Mouse (Mus musculus) liver, embryonic 11.5 days (tissue): Measurements from ENCODE around the gene Nxpe4. TPM values are rescaled to one million over a fixed set of nuclear protein-coding genes. Genes with fewer than 3 reads are reported as not detected.
A peak's percentile ranks its signal among the peaks of the same experiment; 100 is the strongest.

Experiments
- ATAC-seq: fragments of 200-750 bp; cut with Nextera tagmentation; replicated peaks from 2 replicates; pipeline ENCODE4 v1.8.0; 2017; ENCODE audit warnings: moderate number of reproducible peaks, mild to moderate bottlenecking, moderate TSS enrichment, moderate library complexity; ENCODE audit not compliant: low FRiP score
- DNase-seq: peaks from one replicate; pipeline ENCODE4 v3.0.0-alpha.2; 2017; ENCODE audit warnings: low spot score
- H3K27ac ChIP-seq: fragments of 300-500 bp; sonication (generic); 2 replicates; pipeline ENCODE4 v1.5.1; 2014; ENCODE audit warnings: mild to moderate bottlenecking, low read depth, low read length, control low read depth
- H3K27me3 ChIP-seq: fragments of 300-500 bp; sonication (generic); replicated peaks from 2 replicates; pipeline ENCODE4 v1.6.1; 2014; ENCODE audit warnings: low read length, mixed read lengths; ENCODE audit not compliant: control insufficient read depth, insufficient read depth
- H3K36me3 ChIP-seq: fragments of 300-500 bp; sonication (generic); 2 replicates; pipeline ENCODE4 v1.6.1; 2014; ENCODE audit warnings: mild to moderate bottlenecking, low read length, moderate library complexity, mixed read lengths; ENCODE audit not compliant: control insufficient read depth, insufficient read depth
- H3K4me1 ChIP-seq: fragments of 300-500 bp; sonication (generic); replicated peaks from 2 replicates; pipeline ENCODE4 v1.6.1; 2014; ENCODE audit warnings: low read length, mixed read lengths; ENCODE audit not compliant: control insufficient read depth, insufficient read depth
- H3K4me2 ChIP-seq: fragments of 300-500 bp; sonication (generic); 2 replicates; pipeline ENCODE4 v1.6.1; 2014; ENCODE audit warnings: mild to moderate bottlenecking, control low read depth, moderate library complexity
- H3K4me3 ChIP-seq: fragments of 300-500 bp; sonication (generic); 2 replicates; pipeline ENCODE4 v1.5.1; 2014; ENCODE audit warnings: low read depth, low read length, control low read depth
- H3K9ac ChIP-seq: fragments of 300-500 bp; sonication (generic); 2 replicates; pipeline ENCODE4 v1.6.1; 2014; ENCODE audit warnings: low read depth, low read length, control low read depth
- H3K9me3 ChIP-seq: fragments of 300-500 bp; sonication (generic); 2 replicates; pipeline ENCODE4 v1.6.1; 2016; ENCODE audit warnings: low read length, inconsistent platforms, mixed read lengths; ENCODE audit not compliant: control insufficient read depth
- WGBS: fragments of 180-500 bp; shearing (Covaris S2); extraction: QIAGEN DNeasy Blood & Tissue Kit; methylation state at CpG from one replicate; pipeline ENCODE4 v1.1.7; 2014; 5-methylcytosine and 5-hydroxymethylcytosine counted together
- polyA plus RNA-seq: library from polyadenylated mRNA; unstranded; fragments of >200 nt; fragmentation: Nextera tagmentation; extraction: Ambion mirVana; gene quantifications from 2 replicates; pipeline ENCODE4 v1.2.1, GENCODE M21; 2014

Gene Nxpe4
- polyA plus RNA-seq, 1 experiment from 2014 or later = 10.0 TPM

- no peak overlapping the region for H3K4me2 ChIP-seq
- no peak overlapping the region for H3K4me3 ChIP-seq
- H3K9me3 ChIP-seq = no peaks in the 10 kb centered on the region
- H3K9ac ChIP-seq = no peak overlapping the region
- H3K36me3 ChIP-seq = no peaks in the 10 kb centered on the region
- ATAC-seq (no peak), DNase-seq (no peak)
- no peak overlapping the region for H3K27ac ChIP-seq
- no peaks in the 10 kb centered on the region for H3K27me3 ChIP-seq
- 74% methylated on average over 1 of the region's 1 CpGs for WGBS
- no peaks in the 10 kb centered on the region for H3K4me1 ChIP-seq
These were observed 83.7 kb downstream of the Nxpe4 start for GRCm38 (mm10) chr9:48245525-48245924.

- WGBS = 76% methylated on average over 5 of the region's 5 CpGs
- H3K9me3 ChIP-seq = no peaks in the 10 kb centered on the region
- ATAC-seq (no peak), DNase-seq (no peak)
- H3K4me3 ChIP-seq = no peak overlapping the region
- H3K4me1 ChIP-seq = no peaks in the 10 kb centered on the region
- H3K36me3 ChIP-seq = no peaks in the 10 kb centered on the region
- H3K4me2 ChIP-seq = no peak overlapping the region
- H3K27me3 ChIP-seq = peaks cover 3% of the 10 kb centered on the region; the same call in 1 of the 2 replicates
- no peak overlapping the region for H3K9ac ChIP-seq
- H3K27ac ChIP-seq = no peak overlapping the region
These were observed 85.5 kb downstream of the Nxpe4 start for GRCm38 (mm10) chr9:48247276-48247675.

DNA sequence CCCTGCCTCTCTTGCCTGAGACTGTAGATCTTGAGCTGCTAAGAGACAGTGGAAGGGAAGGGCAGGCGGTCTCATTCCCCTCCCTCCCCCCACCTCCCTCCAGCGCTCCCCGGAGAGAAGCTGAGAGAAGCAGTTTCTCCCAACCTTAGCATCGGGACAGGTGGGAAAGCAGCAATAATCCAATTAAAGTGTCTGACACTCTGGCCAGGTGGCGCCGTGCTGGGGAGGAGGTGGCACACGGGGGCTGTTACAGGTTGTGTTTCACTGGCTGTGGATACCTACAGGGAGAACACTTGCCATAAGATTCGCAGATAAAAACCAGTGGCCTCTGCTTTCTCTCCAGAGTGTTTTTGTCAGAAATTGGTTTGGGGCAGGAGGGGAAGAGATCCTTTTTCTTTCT lies 90.4 kb downstream of the Nxpe4 start:
- Histone ChIP-seq H3K27me3 (peaks cover 13% of the 10 kb centered on the region), H3K4me3 (no peak overlapping the region), H3K27ac (no peak overlapping the region), H3K4me2 (no peak overlapping the region), H3K36me3 (no peaks in the 10 kb centered on the region), H3K4me1 (no peaks in the 10 kb centered on the region), H3K9ac (no peak overlapping the region), H3K9me3 (no peaks in the 10 kb centered on the region)
- DNase-seq (no peak), ATAC-seq (no peak)
- WGBS = 5% methylated on average over 8 of the region's 8 CpGs

- Histone ChIP-seq H3K27me3 (peaks cover 13% of the 10 kb centered on the region), H3K4me1 (no peaks in the 10 kb centered on the region), H3K9me3 (no peaks in the 10 kb centered on the region), H3K9ac (no peak overlapping the region), H3K4me2 (no peak overlapping the region), H3K27ac (no peak overlapping the region), H3K4me3 (no peak overlapping the region), H3K36me3 (no peaks in the 10 kb centered on the region)
- WGBS = 56% methylated on average over 9 of the region's 9 CpGs
- ATAC-seq (no peak), DNase-seq (no peak)
These were observed 95.2 kb downstream of the Nxpe4 start for GRCm38 (mm10) chr9:48257001-48257400.

DNA sequence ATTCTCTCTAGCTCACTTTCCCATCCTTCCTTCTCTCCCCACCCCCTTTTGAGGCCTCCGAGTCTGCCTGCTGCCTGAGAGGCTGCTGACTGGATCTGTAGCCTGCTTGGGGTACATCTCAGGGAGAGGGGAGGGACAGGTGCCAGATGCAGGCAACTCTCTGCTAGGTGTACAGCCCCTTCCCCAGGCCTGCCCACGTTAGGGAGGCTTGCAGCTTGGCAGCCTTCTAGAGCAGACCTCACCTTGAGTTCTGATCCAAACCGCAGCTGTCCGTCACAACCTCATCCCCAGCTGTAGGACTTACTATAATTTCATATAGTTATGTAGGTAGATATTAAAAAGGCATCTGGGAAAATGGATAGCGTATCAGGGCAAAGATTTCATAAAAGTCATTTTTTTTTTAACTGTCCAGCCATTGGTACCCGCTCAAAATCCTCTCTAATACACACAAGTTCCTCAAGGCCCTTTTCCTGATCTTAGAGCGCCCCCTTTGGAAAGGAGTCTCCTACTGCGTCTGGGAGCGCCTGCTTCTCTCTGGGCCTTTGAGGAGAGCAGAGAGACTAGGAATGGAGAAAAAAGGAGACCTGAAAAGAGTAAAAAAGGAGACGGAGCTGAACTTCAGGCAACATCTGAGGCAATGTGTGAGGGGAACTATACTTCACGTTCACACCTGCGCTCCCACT lies 96.1 kb downstream of the Nxpe4 start:
- Histone ChIP-seq H3K4me2 (no peak overlapping the region), H3K36me3 (no peaks in the 10 kb centered on the region), H3K9me3 (no peaks in the 10 kb centered on the region), H3K4me3 (no peak overlapping the region), H3K4me1 (no peaks in the 10 kb centered on the region), H3K27me3 (peaks cover 5% of the 10 kb centered on the region; the same call in 1 of the 2 replicates), H3K9ac (no peak overlapping the region), H3K27ac (no peak overlapping the region)
- WGBS = 34% methylated on average over 12 of the region's 12 CpGs
- DNase-seq (no peak), ATAC-seq (no peak)

GRCm38 (mm10) chr9:48264616-48265015 lies 102.8 kb downstream of the Nxpe4 start:
- 80% methylated on average over 6 of the region's 6 CpGs for WGBS
- Histone ChIP-seq H3K27ac (no peak overlapping the region), H3K36me3 (no peaks in the 10 kb centered on the region), H3K9ac (no peak overlapping the region), H3K9me3 (no peaks in the 10 kb centered on the region), H3K27me3 (0 out of 2 replicates have a peak, but pooled peaks cover 5% of the 10 kb centered on the region), H3K4me3 (no peak overlapping the region), H3K4me2 (no peak overlapping the region), H3K4me1 (no peaks in the 10 kb centered on the region)
- ATAC-seq (no peak), DNase-seq (no peak)

GRCm38 (mm10) chr9:48265491-48265890 lies 103.7 kb downstream of the Nxpe4 start:
- H3K9me3 ChIP-seq = no peaks in the 10 kb centered on the region
- no peak overlapping the region for H3K4me2 ChIP-seq
- ATAC-seq (no peak), DNase-seq (no peak)
- 0 out of 2 replicates have a peak, but pooled peaks cover 5% of the 10 kb centered on the region for H3K27me3 ChIP-seq
- no peaks in the 10 kb centered on the region for H3K4me1 ChIP-seq
- no peak overlapping the region for H3K27ac ChIP-seq
- 75% methylated on average over 4 of the region's 4 CpGs for WGBS
- H3K36me3 ChIP-seq = no peaks in the 10 kb centered on the region
- no peak overlapping the region for H3K9ac ChIP-seq
- no peak overlapping the region for H3K4me3 ChIP-seq

DNA sequence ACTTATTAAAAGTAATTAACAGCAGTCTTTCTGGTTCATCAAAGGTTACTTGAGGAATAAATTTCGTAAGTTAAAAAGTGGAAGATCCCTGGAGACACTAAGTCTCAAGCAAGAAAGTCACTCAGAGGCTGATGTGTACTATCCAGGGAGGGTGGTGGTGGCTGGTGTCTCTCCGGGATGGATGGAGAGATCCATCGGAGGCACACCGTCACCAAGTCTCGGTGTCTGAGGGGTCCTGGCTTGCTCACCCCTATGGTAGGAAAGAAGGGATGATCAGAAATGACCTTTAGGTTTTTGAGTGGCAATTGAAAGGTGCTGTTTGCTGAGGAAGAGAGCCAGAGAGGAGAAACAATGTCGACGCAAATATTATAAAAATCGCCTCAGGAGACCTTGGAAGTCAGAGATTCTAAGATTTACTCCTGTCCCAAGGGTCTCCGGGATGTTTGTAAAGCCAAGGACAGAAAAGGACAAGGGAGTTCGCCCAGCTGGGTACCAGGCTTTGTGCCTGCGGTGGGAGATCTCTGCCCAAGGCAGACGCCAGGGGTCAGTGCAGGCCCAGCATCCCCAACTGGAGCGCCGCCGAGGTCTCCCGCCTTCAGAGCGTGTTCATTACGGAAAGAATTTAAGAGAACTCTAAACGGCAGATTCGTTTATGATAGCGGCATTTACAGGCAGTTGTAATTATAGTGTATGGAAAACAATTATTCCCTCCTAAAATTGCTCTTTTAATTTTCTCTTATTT lies 104.6 kb downstream of the Nxpe4 start:
- Histone ChIP-seq H3K4me3 (peak overlapping the region; percentile 51), H3K9me3 (no peaks in the 10 kb centered on the region), H3K9ac (peak overlapping the region; percentile 60), H3K27me3 (0 out of 2 replicates have a peak, but pooled peaks cover 5% of the 10 kb centered on the region), H3K36me3 (no peaks in the 10 kb centered on the region), H3K4me1 (no peaks in the 10 kb centered on the region), H3K4me2 (peak overlapping the region; percentile 95), H3K27ac (no peak overlapping the region)
- peak; percentile 93 for ATAC-seq
- peak; percentile 76 for DNase-seq
- WGBS = 13% methylated on average over 21 of the region's 21 CpGs
